Mouse (Mus musculus) limb, embryonic 15.5 days (tissue): ENCODE measurements around the gene Alkbh1. TPM values are rescaled to one million over a fixed set of nuclear protein-coding genes. Genes with fewer than 3 reads are reported as not detected.

Source experiments
- ATAC-seq: fragments of 200-750 bp; cut with Nextera tagmentation; 2 replicates; pipeline ENCODE4 v1.8.0; 2017; ENCODE audit warnings: low read depth, moderate TSS enrichment; ENCODE audit not compliant: insufficient number of reproducible peaks, low FRiP score, low TSS enrichment
- H3K27ac ChIP-seq: fragments of 300-500 bp; sonication (generic); 2 replicates; pipeline ENCODE4 v1.5.1; 2015; ENCODE audit warnings: moderate library complexity, mild to moderate bottlenecking, inconsistent platforms
- H3K27me3 ChIP-seq: fragments of 300-500 bp; sonication (generic); 2 replicates; pipeline ENCODE4 v1.6.1; 2015; ENCODE audit warnings: inconsistent platforms
- H3K36me3 ChIP-seq: fragments of 300-500 bp; sonication (generic); 2 replicates; pipeline ENCODE4 v1.6.1; 2015; ENCODE audit warnings: inconsistent platforms
- H3K4me1 ChIP-seq: fragments of 300-500 bp; sonication (generic); 2 replicates; pipeline ENCODE4 v1.6.1; 2015; ENCODE audit warnings: inconsistent platforms
- H3K4me2 ChIP-seq: fragments of 300-500 bp; sonication (generic); 2 replicates; pipeline ENCODE4 v1.6.1; 2015; ENCODE audit warnings: mild to moderate bottlenecking, inconsistent platforms
- H3K4me3 ChIP-seq: fragments of 300-500 bp; sonication (generic); 2 replicates; pipeline ENCODE4 v1.5.1; 2015; ENCODE audit warnings: mild to moderate bottlenecking, inconsistent platforms
- H3K9ac ChIP-seq: fragments of 300-500 bp; sonication (generic); 2 replicates; pipeline ENCODE4 v1.6.1; 2015; ENCODE audit warnings: inconsistent platforms
- H3K9me3 ChIP-seq: fragments of 300-500 bp; sonication (generic); 2 replicates; pipeline ENCODE4 v1.6.1; 2016; ENCODE audit warnings: inconsistent platforms
- WGBS: fragments of 180-500 bp; shearing (Covaris S2); methylation state at CpG from one replicate; pipeline ENCODE4 v1.1.7; 2015; 5-methylcytosine and 5-hydroxymethylcytosine counted together
- polyA plus RNA-seq: library from polyadenylated mRNA; unstranded; fragments of >200 nt; fragmentation: Nextera tagmentation; extraction: Ambion mirVana; gene quantifications from 2 replicates; pipeline ENCODE4 v1.2.1, GENCODE M21; 2015

Alkbh1 gene
- polyA plus RNA-seq, 1 experiment from 2014 or later: 66.1 TPM

GRCm38 (mm10) chr12:87442177-87443114 is 1.4 kb downstream of the Alkbh1 start:
- no peaks in the 10 kb centered on the region for H3K27me3 ChIP-seq
- H3K9me3 ChIP-seq: no peaks in the 10 kb centered on the region
- 16% methylated on average over 12 of the region's 12 CpGs for WGBS
- peaks cover 41% of the 10 kb centered on the region for H3K36me3 ChIP-seq
- H3K4me1 ChIP-seq: peaks cover 22% of the 10 kb centered on the region; the same call in 1 of the 2 replicates
- H3K27ac ChIP-seq: peak overlapping the region; percentile 43; the same call in 1 of the 2 replicates
- ATAC-seq: no peak
- peak overlapping the region; percentile 50 for H3K4me2 ChIP-seq
- peak overlapping the region; percentile 96 for H3K4me3 ChIP-seq
- peak overlapping the region; percentile 82 for H3K9ac ChIP-seq

- Histone ChIP-seq H3K4me3 (no peak overlapping the region), H3K9me3 (no peaks in the 10 kb centered on the region), H3K27ac (no peak overlapping the region), H3K36me3 (peaks cover 91% of the 10 kb centered on the region), H3K27me3 (no peaks in the 10 kb centered on the region), H3K4me2 (no peak overlapping the region), H3K9ac (no peak overlapping the region), H3K4me1 (no peaks in the 10 kb centered on the region)
- WGBS: 80% methylated on average over 8 of the region's 8 CpGs
- no peak for ATAC-seq
Observed at GRCm38 (mm10) chr12:87428885-87429284, 14.9 kb downstream of the Alkbh1 start.

DNA sequence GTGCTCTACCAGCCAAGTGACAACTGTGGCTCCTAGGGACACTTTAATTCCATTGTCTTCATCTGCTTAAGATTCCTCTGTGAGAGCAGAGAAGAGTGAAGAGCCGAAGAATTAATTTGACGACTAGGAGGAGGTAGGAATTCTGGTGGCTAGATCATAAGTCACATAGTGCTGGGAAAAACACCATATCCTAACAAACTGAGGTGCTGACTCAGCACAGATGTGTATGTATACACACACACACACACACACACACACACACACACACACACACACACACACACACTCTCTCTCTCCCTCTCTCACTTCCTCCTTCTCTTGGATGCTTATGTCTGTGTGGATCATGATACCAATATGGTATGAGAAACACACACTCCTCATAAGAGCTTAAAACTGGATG is 15.5 kb downstream of the Alkbh1 start:
- H3K4me3 ChIP-seq: no peak overlapping the region
- no peaks in the 10 kb centered on the region for H3K4me1 ChIP-seq
- H3K27ac ChIP-seq: no peak overlapping the region
- peaks cover 89% of the 10 kb centered on the region for H3K36me3 ChIP-seq
- H3K4me2 ChIP-seq: no peak overlapping the region
- no peak for ATAC-seq
- H3K27me3 ChIP-seq: no peaks in the 10 kb centered on the region
- no peak overlapping the region for H3K9ac ChIP-seq
- 86% methylated on average over 2 of the region's 2 CpGs for WGBS
- H3K9me3 ChIP-seq: no peaks in the 10 kb centered on the region

GRCm38 (mm10) chr12:87426354-87427031 is 17.3 kb downstream of the Alkbh1 start:
- Histone ChIP-seq H3K4me1 (no peaks in the 10 kb centered on the region), H3K27ac (no peak overlapping the region), H3K9me3 (no peaks in the 10 kb centered on the region), H3K9ac (no peak overlapping the region), H3K4me3 (no peak overlapping the region), H3K27me3 (no peaks in the 10 kb centered on the region), H3K4me2 (no peak overlapping the region), H3K36me3 (peaks cover 79% of the 10 kb centered on the region)
- WGBS: 95% methylated on average over 5 of the region's 5 CpGs
- no peak for ATAC-seq

DNA sequence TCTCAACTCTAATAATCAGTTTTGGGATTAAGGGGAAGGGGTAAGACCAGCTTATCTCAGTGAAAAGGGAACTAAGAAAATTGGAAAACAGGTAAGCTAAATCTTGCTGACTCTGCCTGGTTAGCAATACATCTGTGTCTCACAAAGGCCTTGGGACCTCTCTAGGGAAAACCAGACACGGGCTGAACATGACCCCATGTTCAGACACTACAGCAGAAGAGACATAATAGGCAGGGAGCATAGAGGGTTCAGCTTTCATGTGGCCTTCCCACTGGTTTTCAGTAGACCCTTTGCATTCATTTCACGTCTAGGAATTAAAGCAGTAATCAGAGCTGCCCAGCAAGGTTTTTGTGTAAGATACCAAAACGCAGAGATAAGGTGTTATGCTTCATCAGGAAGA is 19.3 kb downstream of the Alkbh1 start:
- WGBS: 58% methylated on average over 3 of the region's 3 CpGs
- no peaks in the 10 kb centered on the region for H3K9me3 ChIP-seq
- H3K36me3 ChIP-seq: peaks cover 60% of the 10 kb centered on the region
- no peaks in the 10 kb centered on the region for H3K27me3 ChIP-seq
- H3K9ac ChIP-seq: no peak overlapping the region
- H3K4me1 ChIP-seq: no peaks in the 10 kb centered on the region
- ATAC-seq: no peak
- no peak overlapping the region for H3K27ac ChIP-seq
- no peak overlapping the region for H3K4me3 ChIP-seq
- no peak overlapping the region for H3K4me2 ChIP-seq

DNA sequence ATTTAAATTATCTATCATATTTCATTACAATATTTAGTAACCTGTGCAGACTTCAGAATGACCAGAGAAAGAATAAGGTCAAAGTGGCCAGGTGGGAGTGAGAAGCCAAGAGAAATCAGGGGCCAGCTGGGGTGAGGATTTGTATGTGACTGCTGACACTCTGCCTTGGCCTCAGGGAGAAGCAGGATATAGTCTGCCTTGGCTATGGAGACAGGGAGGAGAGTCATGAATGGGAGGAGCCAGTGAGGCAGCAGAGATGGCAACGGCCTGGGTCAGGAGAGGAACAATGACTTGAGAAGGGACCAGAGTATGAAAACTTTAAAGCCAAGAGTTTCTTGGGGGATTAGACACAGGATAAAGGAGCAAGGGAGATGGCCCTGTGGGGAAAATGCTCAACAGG is 20.1 kb downstream of the Alkbh1 start:
- H3K4me3 ChIP-seq: no peak overlapping the region
- no peak for ATAC-seq
- no peak overlapping the region for H3K9ac ChIP-seq
- H3K9me3 ChIP-seq: no peaks in the 10 kb centered on the region
- H3K4me2 ChIP-seq: no peak overlapping the region
- no peaks in the 10 kb centered on the region for H3K27me3 ChIP-seq
- WGBS: 62% methylated on average over 1 of the region's 1 CpGs
- H3K36me3 ChIP-seq: peaks cover 52% of the 10 kb centered on the region
- H3K4me1 ChIP-seq: no peaks in the 10 kb centered on the region
- no peak overlapping the region for H3K27ac ChIP-seq

- H3K36me3 ChIP-seq: peaks cover 36% of the 10 kb centered on the region
- 65% methylated on average over 5 of the region's 5 CpGs for WGBS
- H3K4me1 ChIP-seq: no peaks in the 10 kb centered on the region
Observed at GRCm38 (mm10) chr12:87421708-87422507, 21.9 kb downstream of the Alkbh1 start.

DNA sequence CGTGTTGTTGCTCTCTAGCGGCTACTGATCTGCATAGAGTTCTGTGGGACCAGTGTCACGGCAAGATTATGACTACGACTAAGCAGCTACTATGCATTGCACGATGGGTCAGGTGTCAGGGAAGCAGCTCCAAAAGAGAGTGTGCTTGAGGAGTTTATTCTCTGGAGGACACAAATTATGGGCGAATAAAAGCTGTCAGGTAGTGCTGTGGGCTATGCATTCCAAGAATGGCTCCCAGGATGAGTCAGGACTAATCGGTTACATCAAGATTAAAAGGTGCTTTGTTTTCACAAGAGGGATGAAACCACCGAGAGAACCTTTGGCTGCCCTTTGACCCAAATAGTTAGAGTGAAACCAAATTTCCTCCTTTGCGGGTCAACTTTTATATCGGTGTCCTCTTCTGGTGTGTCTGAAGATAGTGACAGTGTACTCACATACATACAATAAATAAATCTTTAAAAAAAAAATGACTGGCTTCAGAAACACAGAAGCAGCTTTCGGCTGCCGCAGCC is 23.8 kb downstream of the Alkbh1 start:
- Histone ChIP-seq H3K9ac (no peak overlapping the region), H3K27me3 (no peaks in the 10 kb centered on the region), H3K27ac (no peak overlapping the region), H3K36me3 (peaks cover 20% of the 10 kb centered on the region; the same call in 1 of the 2 replicates), H3K4me3 (no peak overlapping the region), H3K9me3 (no peaks in the 10 kb centered on the region), H3K4me2 (no peak overlapping the region), H3K4me1 (no peaks in the 10 kb centered on the region)
- 68% methylated on average over 12 of the region's 12 CpGs for WGBS
- no peak for ATAC-seq

More at GRCm38 (mm10) chr12:87421708-87422507, 21.9 kb downstream of the Alkbh1 start:
- no peak for ATAC-seq
- Histone ChIP-seq H3K27ac (no peak overlapping the region), H3K27me3 (no peaks in the 10 kb centered on the region), H3K4me3 (no peak overlapping the region), H3K4me2 (no peak overlapping the region), H3K9ac (no peak overlapping the region), H3K9me3 (no peaks in the 10 kb centered on the region)

GRCm38 (mm10) chr12:87418921-87419320 is 24.9 kb downstream of the Alkbh1 start:
- no peak for ATAC-seq

DNA sequence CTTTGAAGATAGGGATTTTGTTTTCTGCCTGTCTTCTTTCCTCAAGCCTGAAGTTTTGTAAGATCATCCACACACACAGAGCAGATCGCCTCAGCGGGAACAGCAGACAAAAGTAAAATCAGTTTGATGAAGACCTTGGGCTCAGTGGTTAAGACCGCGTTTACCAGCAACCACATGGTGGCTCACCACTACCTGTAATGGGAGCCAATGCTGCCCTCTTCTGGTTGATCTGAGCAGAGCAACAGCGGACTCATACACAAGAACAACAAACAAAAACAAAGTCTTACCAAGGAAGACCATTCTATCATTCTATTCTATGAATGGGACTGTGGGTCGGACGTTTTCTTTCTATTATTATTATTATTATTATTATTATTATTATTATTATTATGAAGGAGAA is 27.1 kb downstream of the Alkbh1 start:
- H3K9ac ChIP-seq: no peak overlapping the region
- H3K9me3 ChIP-seq: no peaks in the 10 kb centered on the region
- H3K4me3 ChIP-seq: no peak overlapping the region
- no peaks in the 10 kb centered on the region for H3K36me3 ChIP-seq
- H3K27ac ChIP-seq: no peak overlapping the region
- no peaks in the 10 kb centered on the region for H3K27me3 ChIP-seq
- no peak overlapping the region for H3K4me2 ChIP-seq
- 32% methylated on average over 7 of the region's 7 CpGs for WGBS
- H3K4me1 ChIP-seq: no peaks in the 10 kb centered on the region
- no peak for ATAC-seq

More at GRCm38 (mm10) chr12:87418921-87419320, 24.9 kb downstream of the Alkbh1 start:
- Histone ChIP-seq H3K36me3 (peaks cover 11% of the 10 kb centered on the region; the same call in 1 of the 2 replicates), H3K9me3 (no peaks in the 10 kb centered on the region), H3K4me3 (no peak overlapping the region), H3K27me3 (no peaks in the 10 kb centered on the region), H3K4me1 (no peaks in the 10 kb centered on the region), H3K4me2 (no peak overlapping the region), H3K27ac (no peak overlapping the region), H3K9ac (no peak overlapping the region)
- WGBS: 78% methylated on average over 5 of the region's 5 CpGs

GRCm38 (mm10) chr12:87415358-87415757 is 28.5 kb downstream of the Alkbh1 start:
- Histone ChIP-seq H3K27me3 (no peaks in the 10 kb centered on the region), H3K9ac (no peak overlapping the region), H3K27ac (no peak overlapping the region), H3K36me3 (no peaks in the 10 kb centered on the region), H3K4me1 (no peaks in the 10 kb centered on the region; the same call in 1 of the 2 replicates), H3K9me3 (no peaks in the 10 kb centered on the region), H3K4me2 (no peak overlapping the region), H3K4me3 (no peak overlapping the region)
- ATAC-seq: no peak
- WGBS: 62% methylated on average over 4 of the region's 4 CpGs
